Mouse (Mus musculus) CD4-positive, CD25-positive, alpha-beta regulatory T cell, adult 2 months (primary cell): ENCODE measurements around the gene Mta1.

ENCODE experiments used
- DNase-seq: peaks from one replicate; pipeline ENCODE4 v3.0.0-alpha.2; 2012; ENCODE audit warnings: low read depth, low spot score

Gene Mta1

DNA sequence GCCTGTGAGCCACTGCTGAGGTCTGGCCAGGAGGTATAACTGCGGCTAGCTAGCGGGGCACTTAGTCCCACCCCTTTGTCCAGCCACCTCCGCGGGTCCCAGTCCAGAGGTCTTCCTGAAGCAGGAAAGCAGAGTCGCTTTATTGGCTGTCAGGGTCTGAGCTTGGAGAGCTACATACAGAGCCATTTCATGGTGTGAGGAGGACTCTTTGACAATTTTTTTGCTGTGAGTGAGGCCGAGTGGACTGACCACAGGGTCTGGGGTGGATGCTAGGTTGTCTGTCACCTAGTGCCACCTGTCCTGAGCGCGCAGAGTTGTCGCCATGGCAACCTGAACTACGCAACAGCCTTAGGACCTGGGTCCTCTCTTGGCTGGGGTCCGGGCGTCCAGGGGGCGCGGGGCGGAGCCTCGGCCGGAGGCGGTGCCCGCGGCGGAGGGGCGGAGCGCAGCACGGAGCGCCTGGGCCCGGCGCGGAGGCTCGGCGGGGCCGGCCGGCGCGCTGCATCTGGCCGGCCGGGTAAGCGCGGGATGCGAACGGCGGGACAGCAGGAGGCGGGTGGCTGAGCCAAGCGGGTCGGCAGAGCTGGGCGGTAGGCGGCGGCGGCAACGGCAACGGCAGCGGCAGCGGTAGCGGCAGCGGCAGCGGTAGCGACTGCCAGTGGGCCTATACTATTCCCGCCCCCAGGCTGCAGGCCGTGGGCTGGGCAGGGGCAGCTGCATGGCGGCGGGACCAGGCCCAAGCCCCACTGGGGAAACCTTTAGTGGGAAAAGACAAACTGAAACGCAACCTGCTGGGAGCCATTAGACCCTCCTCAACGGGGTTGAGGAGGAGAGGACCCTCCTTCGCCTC lies 87.6 kb downstream of the Mta1 start, which contains the start of gene Tmem121:
Gene Tmem121, plus strand, starts transcription at position 489 of the 850 bp plus-strand sequence.
- DNase-seq: peak; percentile 41

DNA sequence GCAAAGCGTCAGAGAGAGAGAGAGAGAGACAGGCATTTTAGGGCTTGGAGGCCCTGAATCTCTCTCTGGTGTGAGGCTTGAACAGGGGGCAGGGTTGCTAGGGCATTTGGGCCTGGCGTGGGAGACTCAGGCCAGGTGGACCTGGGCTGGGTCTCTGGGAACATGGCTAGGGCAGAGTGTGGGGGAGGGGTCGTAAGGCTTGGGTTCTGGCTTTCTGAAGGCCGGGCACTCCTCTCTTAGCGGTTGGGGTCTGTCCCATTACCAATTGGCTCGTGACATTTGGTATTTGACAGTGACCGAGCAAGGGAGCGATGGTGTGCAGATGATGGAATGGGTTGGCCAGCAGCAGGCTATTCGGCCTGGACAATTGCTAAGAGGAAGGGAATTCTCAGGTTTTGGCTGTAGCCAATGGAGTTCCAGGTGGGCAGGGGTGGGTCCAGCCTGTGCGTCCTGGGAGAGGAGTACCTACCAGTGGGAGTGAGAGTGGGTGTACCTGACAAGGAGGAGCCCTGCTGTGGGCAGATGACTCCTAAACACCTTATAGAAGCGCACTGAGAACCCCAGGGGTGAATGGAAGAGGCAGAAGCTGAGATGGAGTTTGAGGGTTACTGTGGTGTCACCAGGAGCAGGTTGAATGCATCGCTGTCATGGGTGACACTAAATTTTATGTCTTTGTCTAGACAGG lies 88.4 kb downstream of the Mta1 start:
- no peak for DNase-seq
